8 mouse cellular contexts compared by ENCODE assay signal in genomic region chr1:24249105-24249664, GRCm38 (mm10).
A peak's percentile ranks its signal among the peaks of the same experiment; 100 is the strongest.
DNase-seq lines count a peak whose midpoint lies in the region; ATAC-seq and TF ChIP-seq lines count a peak whose summit lies in the region.

No protein-coding gene starts in this region.

- no peaks in the 10 kb centered on the region for H3K36me3 ChIP-seq in neural tube, embryonic 11.5 days (ENCODE audit: control insufficient read depth, insufficient read depth, low read length)
- H3K36me3 ChIP-seq in kidney, adult 2 months (ENCODE audit: control insufficient read depth, insufficient read depth, low read length), result no peaks in the 10 kb centered on the region

- H3K4me1 ChIP-seq in neural tube, embryonic 11.5 days (ENCODE audit: control insufficient read depth, insufficient read depth, low read length), result no peaks in the 10 kb centered on the region
- no peaks in the 10 kb centered on the region for H3K4me1 ChIP-seq in kidney, adult 2 months (ENCODE audit: control insufficient read depth, insufficient read depth, low read length)

- no peak for ATAC-seq in CD4-positive, CD25-positive, alpha-beta regulatory T cell, adult 4 months
- peak; percentile 56 for ATAC-seq in neural tube, embryonic 11.5 days (ENCODE audit: insufficient read depth, low FRiP score, low TSS enrichment)
- ATAC-seq in megakaryocyte, adult 5-6 weeks (ENCODE audit: poor library complexity, severe bottlenecking), result peak; percentile 62

- no peak for TF ChIP-seq POLR2A in kidney, adult 2 months (IDR thresholded peaks at IDR 0.05; ENCODE audit: low read depth, low read length)

- no peak overlapping the region for H3K4me2 ChIP-seq in neural tube, embryonic 11.5 days (ENCODE audit: low read depth)

- 55% methylated on average over 3 of the region's 3 CpGs for WGBS in neural tube, embryonic 11.5 days
- WGBS in kidney, adult 2 months, result 47% methylated on average over 3 of the region's 3 CpGs

- no peak overlapping the region for H3K4me3 ChIP-seq in neural tube, embryonic 11.5 days (ENCODE audit: low read depth, low read length)
- H3K4me3 ChIP-seq in kidney, adult 2 months (ENCODE audit: insufficient read depth, low read depth, low read length), result no peak overlapping the region

- DNase-seq in CD4-positive, CD25-positive, alpha-beta regulatory T cell, adult 2 months (ENCODE audit: low read depth, low spot score), result peak; percentile 8
- peak; percentile 25 for DNase-seq in neural tube, embryonic 11.5 days (ENCODE audit: low spot score)
- DNase-seq in neural tube, embryonic 10.5 days (ENCODE audit: extremely low spot score, low spot score), result no peak
- DNase-seq in embryo, embryonic 11 days, result peak; percentile 70
- DNase-seq in kidney, adult 2 months, result peak; percentile 23
- DNase-seq in c-Kit-positive CD71-positive TER-119-positive erythroid progenitor cells, embryonic 14.5 days (ENCODE audit: low spot score), result no peak

- TF ChIP-seq CTCF in kidney, adult 2 months (conservative IDR thresholded peaks at IDR 0.05; ENCODE audit: insufficient read depth, insufficient read length, low read depth, low read length), result peak; percentile 31; the same call in 1 of the 2 replicates

- no peaks in the 10 kb centered on the region for H3K9me3 ChIP-seq in neural tube, embryonic 11.5 days (ENCODE audit: control insufficient read depth, low read length)

- H3K27ac ChIP-seq in neural tube, embryonic 11.5 days (ENCODE audit: low read depth, low read length), result no peak overlapping the region
- no peak overlapping the region for H3K27ac ChIP-seq in kidney, adult 2 months (ENCODE audit: insufficient read depth, low read depth, low read length)

- H3K9ac ChIP-seq in neural tube, embryonic 11.5 days (ENCODE audit: low read length), result no peak overlapping the region

- no peaks in the 10 kb centered on the region for H3K27me3 ChIP-seq in neural tube, embryonic 11.5 days (ENCODE audit: control insufficient read depth, insufficient read depth, low read length)
- H3K27me3 ChIP-seq in kidney, adult 2 months (replicated peaks; ENCODE audit: control insufficient read depth, insufficient read depth, low read length), result no peaks in the 10 kb centered on the region

Comparison
In these comparisons a context has a peak if more than half of its experiments do, and no peak if none do; other contexts are left out.
1. DNase-seq: peak in CD4-positive, CD25-positive, alpha-beta regulatory T cell, adult 2 months (single experiment), neural tube, embryonic 11.5 days (single experiment), embryo, embryonic 11 days (single experiment) and kidney, adult 2 months (single experiment); none in neural tube, embryonic 10.5 days (single experiment) and c-Kit-positive CD71-positive TER-119-positive erythroid progenitor cells, embryonic 14.5 days (single experiment).